Mouse (Mus musculus): ENCODE data around the gene Fmnl1. TPM values are rescaled to one million over a fixed set of nuclear protein-coding genes. Genes with fewer than 3 reads are reported as not detected.

The Fmnl1 gene
- polyA plus RNA-seq, 1 experiment: 1.1 TPM

DNA sequence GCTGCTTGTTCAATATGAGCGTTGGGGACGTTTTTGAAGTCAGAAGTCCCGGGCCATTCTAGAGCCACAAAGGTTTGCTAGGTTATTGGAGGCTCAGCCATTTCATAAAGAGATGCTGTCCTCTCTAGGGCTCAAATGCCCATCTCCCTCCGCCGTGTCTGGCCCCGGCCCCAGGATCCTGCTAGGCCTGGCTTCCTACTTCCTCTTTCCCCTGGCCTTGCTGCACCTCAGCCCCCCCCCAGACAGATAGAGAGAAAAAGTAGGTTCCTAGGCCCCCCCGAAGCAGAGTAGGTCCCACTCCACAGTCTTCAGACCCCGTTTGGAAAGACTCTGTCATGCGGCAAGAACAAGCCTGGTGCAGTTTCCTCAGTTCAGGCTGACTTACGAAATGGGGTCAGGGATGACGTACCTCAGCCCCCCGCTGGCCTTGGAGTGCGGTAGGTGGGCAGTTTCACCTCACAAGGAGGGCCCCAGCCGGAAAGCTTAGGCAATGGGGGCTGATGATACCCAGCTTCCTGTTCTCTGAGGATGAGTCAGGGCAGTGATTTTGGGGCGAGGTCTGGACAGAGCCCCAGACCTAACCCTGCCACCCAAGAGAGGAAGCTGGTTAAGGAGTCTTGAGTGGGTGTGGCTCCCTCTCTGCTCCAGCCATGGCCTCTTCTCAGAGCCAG lies 7.0 kb downstream of the Fmnl1 start:
- Histone ChIP-seq H3K27ac (ENCODE audit: insufficient read depth, low read length) (no peak overlapping the region), H3K4me3 (ENCODE audit: insufficient read depth, low read length) (no peak overlapping the region), H3K4me1 (ENCODE audit: control insufficient read depth, insufficient read depth, low read length) (no peaks in the 10 kb centered on the region)
- no peak for TF ChIP-seq POLR2A (IDR thresholded peaks at IDR 0.05; ENCODE audit: low read depth, low read length)
- no peak for TF ChIP-seq CTCF (IDR thresholded peaks at IDR 0.05; ENCODE audit: borderline replicate concordance, insufficient read depth, low read length)

DNA sequence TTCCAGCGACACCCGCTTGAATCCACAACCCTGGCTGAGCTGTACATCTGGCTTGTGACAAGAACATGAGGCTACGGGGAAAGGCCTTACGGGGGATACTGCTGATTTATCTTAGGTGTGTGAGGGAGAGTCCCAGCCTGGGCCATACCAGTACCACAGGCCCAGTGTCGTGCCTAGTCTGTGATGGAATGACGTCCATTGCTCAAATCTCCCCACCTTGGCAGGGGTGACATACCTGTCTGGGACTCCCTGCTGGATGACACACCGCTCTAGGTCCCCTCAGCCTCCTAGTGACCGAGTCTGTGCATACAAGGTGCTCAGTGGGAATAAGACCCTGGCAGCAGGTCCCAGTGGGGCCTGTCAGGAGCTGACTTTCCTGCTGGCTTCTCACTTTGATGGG lies 7.8 kb downstream of the Fmnl1 start:
- no peak for TF ChIP-seq POLR2A (IDR thresholded peaks at IDR 0.05; ENCODE audit: low read depth, low read length)
- TF ChIP-seq CTCF (IDR thresholded peaks at IDR 0.05; ENCODE audit: borderline replicate concordance, insufficient read depth, low read length): no peak
- H3K4me1 ChIP-seq (ENCODE audit: control insufficient read depth, insufficient read depth, low read length): no peaks in the 10 kb centered on the region
- H3K4me3 ChIP-seq (ENCODE audit: insufficient read depth, low read length): no peak overlapping the region
- no peak overlapping the region for H3K27ac ChIP-seq (ENCODE audit: insufficient read depth, low read length)

DNA sequence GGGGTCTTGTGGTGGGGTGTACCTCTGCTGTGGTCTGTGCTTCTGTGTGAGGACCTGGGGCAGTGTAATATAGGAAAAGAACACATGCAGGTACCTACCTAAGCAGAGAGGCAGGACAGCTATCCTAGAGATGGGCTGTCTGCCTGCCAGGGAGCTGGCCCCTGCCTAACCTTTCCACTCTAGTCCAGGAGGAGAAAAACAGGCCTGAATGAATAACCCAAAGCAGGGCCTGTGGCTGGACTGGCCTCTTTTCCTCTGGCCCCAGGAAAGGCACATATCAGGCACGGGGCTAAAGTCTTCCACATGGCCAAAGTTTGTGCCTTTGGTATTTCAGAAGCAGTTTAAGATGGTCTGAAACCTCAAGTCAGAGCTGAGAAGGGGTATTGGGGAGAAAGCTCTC lies 9.5 kb downstream of the Fmnl1 start:
- H3K4me3 ChIP-seq (ENCODE audit: insufficient read depth, low read length): no peak overlapping the region
- H3K27ac ChIP-seq (ENCODE audit: insufficient read depth, low read length): no peak overlapping the region
- TF ChIP-seq POLR2A (IDR thresholded peaks at IDR 0.05; ENCODE audit: low read depth, low read length) (no peak), CTCF (IDR thresholded peaks at IDR 0.05; ENCODE audit: borderline replicate concordance, insufficient read depth, low read length) (no peak)
- no peaks in the 10 kb centered on the region for H3K4me1 ChIP-seq (ENCODE audit: control insufficient read depth, insufficient read depth, low read length)

DNA sequence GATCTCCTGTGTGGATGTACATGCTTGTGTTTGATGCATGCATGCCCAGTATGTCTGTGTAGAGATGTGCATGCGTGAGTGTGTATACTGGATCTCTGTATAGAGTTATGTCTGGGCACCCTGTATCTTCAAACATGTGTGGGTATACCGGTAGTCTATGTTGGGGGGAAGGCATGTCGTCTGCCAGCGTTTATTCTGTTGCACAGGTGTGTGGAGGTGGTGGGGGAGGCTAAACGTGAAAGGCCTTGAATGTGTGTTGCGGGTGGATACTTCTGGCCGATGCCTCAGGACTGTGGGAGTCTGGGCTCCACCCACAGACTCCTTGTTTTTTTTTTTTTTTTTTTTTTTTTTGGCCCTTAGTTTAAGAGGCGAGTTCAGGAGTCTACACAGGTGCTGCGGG lies 10.4 kb downstream of the Fmnl1 start:
- TF ChIP-seq POLR2A (IDR thresholded peaks at IDR 0.05; ENCODE audit: low read depth, low read length) (no peak), CTCF (IDR thresholded peaks at IDR 0.05; ENCODE audit: borderline replicate concordance, insufficient read depth, low read length) (no peak)
- no peak overlapping the region for H3K27ac ChIP-seq (ENCODE audit: insufficient read depth, low read length)
- no peaks in the 10 kb centered on the region for H3K4me1 ChIP-seq (ENCODE audit: control insufficient read depth, insufficient read depth, low read length)
- no peak overlapping the region for H3K4me3 ChIP-seq (ENCODE audit: insufficient read depth, low read length)

DNA sequence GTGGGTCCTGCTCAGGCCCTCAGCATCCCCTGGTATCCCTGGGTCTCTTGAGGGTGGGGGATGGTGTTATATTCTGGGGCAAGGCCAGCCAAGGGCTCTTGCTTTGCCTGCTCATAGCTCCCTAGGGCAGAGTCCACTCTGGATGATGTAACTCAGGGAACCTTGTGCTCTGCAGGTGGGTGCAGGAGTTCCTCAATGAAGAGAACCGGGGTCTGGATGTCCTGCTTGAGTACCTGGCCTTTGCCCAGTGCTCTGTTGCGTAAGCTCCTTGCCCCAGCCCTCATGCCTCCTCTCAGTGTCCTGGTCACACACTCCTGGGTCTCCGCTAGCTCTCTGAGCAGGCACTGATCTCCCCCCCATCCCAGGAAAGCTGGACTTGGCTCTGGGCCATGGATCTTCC lies 11.0 kb downstream of the Fmnl1 start:
- TF ChIP-seq POLR2A (IDR thresholded peaks at IDR 0.05; ENCODE audit: low read depth, low read length) (no peak), CTCF (IDR thresholded peaks at IDR 0.05; ENCODE audit: borderline replicate concordance, insufficient read depth, low read length) (no peak)
- H3K4me1 ChIP-seq (ENCODE audit: control insufficient read depth, insufficient read depth, low read length): no peaks in the 10 kb centered on the region
- H3K27ac ChIP-seq (ENCODE audit: insufficient read depth, low read length): no peak overlapping the region
- no peak overlapping the region for H3K4me3 ChIP-seq (ENCODE audit: insufficient read depth, low read length)

DNA sequence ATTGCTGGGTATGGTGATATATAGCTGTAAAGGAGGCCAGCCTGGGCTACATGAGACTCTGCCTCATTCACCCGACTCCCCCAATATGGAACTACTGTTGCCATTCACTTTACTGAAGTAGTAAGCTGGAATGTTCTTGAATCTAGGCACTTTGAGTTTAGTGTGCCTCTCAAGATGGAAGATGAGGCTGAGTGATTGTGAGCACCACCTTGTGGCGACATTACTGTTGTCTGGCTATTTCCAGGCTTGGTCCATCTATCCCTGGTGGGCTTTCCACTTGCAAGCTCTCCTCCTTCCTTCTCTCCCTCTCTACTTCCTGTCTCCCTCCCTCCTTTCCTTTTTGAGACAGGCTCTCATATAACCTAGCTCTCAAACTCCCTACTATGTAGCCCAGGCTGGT lies 14.0 kb downstream of the Fmnl1 start:
- H3K4me1 ChIP-seq (ENCODE audit: control insufficient read depth, insufficient read depth, low read length): no peaks in the 10 kb centered on the region

DNA sequence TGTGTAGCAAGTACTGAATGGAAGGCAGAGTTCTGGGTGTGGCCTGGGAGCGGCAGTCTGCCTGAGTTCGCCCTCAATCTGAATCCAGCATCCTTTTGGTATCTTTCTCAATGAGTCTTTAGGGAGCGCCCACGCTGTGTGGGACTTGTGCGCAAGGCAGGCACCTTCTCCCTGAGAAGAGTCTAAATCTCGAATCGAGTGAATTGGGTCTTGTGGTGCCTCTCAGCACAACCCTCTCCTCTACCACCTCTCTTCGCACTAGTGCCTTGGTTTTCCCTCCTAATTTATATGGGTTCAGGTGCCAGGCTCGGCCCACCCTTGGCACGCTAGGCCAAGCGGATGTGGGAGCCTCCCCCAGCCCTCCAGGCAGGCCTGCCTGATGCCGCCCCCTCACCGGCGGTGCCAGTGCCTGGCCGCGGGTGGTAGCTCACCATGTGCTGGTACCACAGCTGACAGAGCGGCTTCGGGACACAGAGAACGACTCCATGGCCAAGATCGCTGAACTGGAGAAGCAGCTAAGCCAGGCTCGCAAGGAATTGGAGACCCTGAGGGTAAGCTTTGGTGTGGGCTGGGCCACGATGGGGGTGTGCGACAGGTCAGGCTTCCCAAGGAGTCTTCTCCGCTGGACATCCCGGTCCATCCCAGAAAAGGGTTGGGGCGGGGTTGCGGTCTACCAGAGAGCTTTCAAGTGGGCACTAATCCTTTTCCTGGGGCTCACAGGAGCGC lies 21.5 kb downstream of the Fmnl1 start:
- H3K27ac ChIP-seq (ENCODE audit: insufficient read depth, low read length): no peak overlapping the region
- no peak for TF ChIP-seq CTCF (IDR thresholded peaks at IDR 0.05; ENCODE audit: borderline replicate concordance, insufficient read depth, low read length)
- TF ChIP-seq POLR2A (IDR thresholded peaks at IDR 0.05; ENCODE audit: low read depth, low read length): no peak
- H3K4me3 ChIP-seq (ENCODE audit: insufficient read depth, low read length): no peak overlapping the region
- H3K4me1 ChIP-seq (ENCODE audit: control insufficient read depth, insufficient read depth, low read length): no peaks in the 10 kb centered on the region

More for the DNA sequence above, 14.0 kb downstream of the Fmnl1 start:
- H3K4me3 ChIP-seq (ENCODE audit: insufficient read depth, low read length): no peak overlapping the region
- TF ChIP-seq POLR2A (IDR thresholded peaks at IDR 0.05; ENCODE audit: low read depth, low read length) (no peak), CTCF (IDR thresholded peaks at IDR 0.05; ENCODE audit: borderline replicate concordance, insufficient read depth, low read length) (peak; percentile 50; the same call in 1 of the 2 replicates)
- no peak overlapping the region for H3K27ac ChIP-seq (ENCODE audit: insufficient read depth, low read length)

DNA sequence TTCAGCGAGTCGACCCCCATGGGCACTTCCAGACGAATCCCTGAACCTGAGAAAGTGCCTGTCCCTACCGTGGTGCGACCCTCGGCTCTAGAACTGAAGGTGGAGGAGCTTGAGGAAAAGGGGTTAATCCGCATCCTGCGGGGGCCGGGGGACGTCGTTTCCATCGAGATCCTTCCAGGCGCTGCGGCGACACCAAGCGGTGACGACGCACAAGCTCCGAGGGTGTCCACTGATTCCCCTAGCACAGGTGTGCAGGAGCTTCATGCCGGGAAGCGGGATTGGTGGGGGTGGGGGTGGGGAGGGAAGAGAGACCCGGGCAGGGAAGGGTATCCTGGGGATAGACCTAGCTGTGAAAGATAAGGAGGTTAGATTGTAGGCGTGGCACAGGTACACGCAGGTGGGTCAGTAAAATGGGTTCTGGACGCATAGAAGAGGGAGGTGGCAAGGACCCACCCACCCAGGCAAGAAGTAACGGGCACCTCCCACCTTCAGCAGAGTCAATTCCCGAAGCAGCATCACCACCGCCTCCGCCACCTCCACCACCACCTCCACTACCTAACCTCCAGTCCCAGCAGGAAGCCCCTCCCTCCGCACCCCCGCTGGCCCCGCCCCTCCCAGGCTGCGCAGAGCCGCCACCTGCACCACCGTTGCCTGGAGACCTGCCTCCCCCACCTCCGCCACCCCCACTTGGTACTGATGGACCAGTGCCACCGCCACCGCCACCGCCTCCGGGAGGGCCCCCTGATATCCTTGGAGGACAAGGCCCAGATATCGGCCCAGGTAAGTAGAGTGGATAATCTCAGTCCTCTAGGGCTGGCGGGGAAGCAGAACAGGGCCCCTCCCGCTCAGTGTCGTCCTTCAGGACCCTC lies 22.3 kb downstream of the Fmnl1 start:
- peak; percentile 58; the same call in 1 of the 2 replicates for TF ChIP-seq CTCF (IDR thresholded peaks at IDR 0.05; ENCODE audit: borderline replicate concordance, insufficient read depth, low read length)
- TF ChIP-seq POLR2A (IDR thresholded peaks at IDR 0.05; ENCODE audit: low read depth, low read length): no peak
- H3K4me1 ChIP-seq (ENCODE audit: control insufficient read depth, insufficient read depth, low read length): no peaks in the 10 kb centered on the region
- no peak overlapping the region for H3K4me3 ChIP-seq (ENCODE audit: insufficient read depth, low read length)
- H3K27ac ChIP-seq (ENCODE audit: insufficient read depth, low read length): no peak overlapping the region

DNA sequence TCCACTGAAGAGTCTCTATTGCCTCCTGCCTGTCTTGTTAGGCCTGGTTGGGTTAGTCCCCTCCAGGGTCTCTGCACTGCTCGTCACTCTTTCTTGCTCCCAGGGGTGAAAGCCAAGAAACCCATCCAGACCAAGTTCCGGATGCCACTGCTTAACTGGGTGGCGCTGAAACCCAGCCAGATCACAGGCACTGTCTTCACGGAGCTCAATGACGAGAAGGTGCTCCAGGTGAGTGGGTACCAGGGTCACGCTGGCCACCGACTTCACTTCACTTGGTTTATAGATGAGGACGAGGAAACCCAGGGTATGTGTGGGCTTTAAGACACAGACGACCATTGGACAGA lies 22.9 kb downstream of the Fmnl1 start:
- Histone ChIP-seq H3K27ac (ENCODE audit: insufficient read depth, low read length) (no peak overlapping the region), H3K4me3 (ENCODE audit: insufficient read depth, low read length) (no peak overlapping the region), H3K4me1 (ENCODE audit: control insufficient read depth, insufficient read depth, low read length) (no peaks in the 10 kb centered on the region)
- TF ChIP-seq POLR2A (IDR thresholded peaks at IDR 0.05; ENCODE audit: low read depth, low read length) (no peak), CTCF (IDR thresholded peaks at IDR 0.05; ENCODE audit: borderline replicate concordance, insufficient read depth, low read length) (no peak)

All from embryonic fibroblast, embryonic 13.5 days (primary cell).